Mouse (Mus musculus) liver, postnatal 0 days (tissue): ENCODE results near the gene Zeb2. TPM values are rescaled to one million over a fixed set of nuclear protein-coding genes. Genes with fewer than 3 reads are reported as not detected.

ENCODE experiments used
- ATAC-seq: fragments of 200-750 bp; cut with Nextera tagmentation; 2 replicates; pipeline ENCODE4 v1.8.0; 2017; ENCODE audit warnings: mild to moderate bottlenecking, moderate library complexity
- DNase-seq: peaks from one replicate; pipeline ENCODE4 v3.0.0-alpha.2; 2016
- H3K27ac ChIP-seq: fragments of 300-500 bp; sonication (generic); 2 replicates; pipeline ENCODE4 v1.5.1; 2014; ENCODE audit warnings: antibody characterized with exemption, moderate library complexity, mild to moderate bottlenecking, low read depth
- H3K27me3 ChIP-seq: fragments of 300-500 bp; sonication (generic); 2 replicates; pipeline ENCODE4 v1.6.1; 2014; ENCODE audit warnings: low read length, control low read depth, mixed read lengths; ENCODE audit not compliant: insufficient read depth
- H3K36me3 ChIP-seq: fragments of 300-500 bp; sonication (generic); replicated peaks from 2 replicates; pipeline ENCODE4 v1.6.1; 2014; ENCODE audit warnings: mild to moderate bottlenecking, control low read depth, low read length, moderate library complexity, mixed read lengths; ENCODE audit not compliant: insufficient read depth
- H3K4me1 ChIP-seq: fragments of 300-500 bp; sonication (generic); 2 replicates; pipeline ENCODE4 v1.6.1; 2014; ENCODE audit warnings: antibody characterized with exemption, mild to moderate bottlenecking, control low read depth; ENCODE audit not compliant: insufficient read depth
- H3K4me2 ChIP-seq: fragments of 300-500 bp; sonication (generic); 2 replicates; pipeline ENCODE4 v1.6.1; 2014; ENCODE audit warnings: low read depth, mild to moderate bottlenecking, low read length, moderate library complexity, mixed read lengths
- H3K4me3 ChIP-seq: fragments of 300-500 bp; sonication (generic); 2 replicates; pipeline ENCODE4 v1.5.1; 2014; ENCODE audit warnings: low read depth, low read length
- H3K9ac ChIP-seq: fragments of 300-500 bp; sonication (generic); replicated peaks from 2 replicates; pipeline ENCODE4 v1.6.1; 2014; ENCODE audit warnings: mild to moderate bottlenecking, moderate library complexity
- H3K9me3 ChIP-seq: fragments of 300-500 bp; sonication (generic); 2 replicates; pipeline ENCODE4 v1.6.1; 2016; ENCODE audit warnings: mild to moderate bottlenecking, control low read depth, low read length, mixed read lengths
- CTCF ChIP-seq: sonication (generic); IDR thresholded peaks from 2 replicates; pipeline ENCODE4 v1.5.1; 2016; ENCODE audit warnings: antibody characterized with exemption, low read depth
- EP300 ChIP-seq: IDR thresholded peaks from 2 replicates; pipeline ENCODE4 v1.6.1; 2016; ENCODE audit warnings: antibody characterized with exemption, low read depth, mild to moderate bottlenecking
- WGBS: fragments of 180-500 bp; shearing (Covaris S2); extraction: QIAGEN DNeasy Blood & Tissue Kit; methylation state at CpG from one replicate; pipeline ENCODE4 v1.1.7; 2014; ENCODE audit not compliant: insufficient replicate concordance; 5-methylcytosine and 5-hydroxymethylcytosine counted together
- polyA plus RNA-seq: library from polyadenylated mRNA; unstranded; fragments of >200 nt; fragmentation: Nextera tagmentation; extraction: Ambion mirVana; gene quantifications from 2 replicates; pipeline ENCODE4 v1.2.1, GENCODE M21; 2015

Zeb2 gene
- polyA plus RNA-seq, 1 experiment from 2014 or later = 8.8 TPM

- DNase-seq = no peak
- no peak for ATAC-seq
- 78% methylated on average over 4 of the region's 4 CpGs for WGBS
- Histone ChIP-seq H3K27me3 (no peaks in the 10 kb centered on the region), H3K36me3 (no peaks in the 10 kb centered on the region), H3K27ac (no peak overlapping the region), H3K4me2 (no peak overlapping the region), H3K4me1 (no peaks in the 10 kb centered on the region), H3K4me3 (no peak overlapping the region), H3K9me3 (no peaks in the 10 kb centered on the region), H3K9ac (no peak overlapping the region)
- no peak for TF ChIP-seq EP300
- TF ChIP-seq CTCF = no peak
These were observed 16.0 kb upstream of the Zeb2 start for GRCm38 (mm10) chr2:45133225-45133624.

- WGBS = 77% methylated on average over 4 of the region's 4 CpGs
These were observed 13.4 kb upstream of the Zeb2 start for GRCm38 (mm10) chr2:45130461-45131156.

DNA sequence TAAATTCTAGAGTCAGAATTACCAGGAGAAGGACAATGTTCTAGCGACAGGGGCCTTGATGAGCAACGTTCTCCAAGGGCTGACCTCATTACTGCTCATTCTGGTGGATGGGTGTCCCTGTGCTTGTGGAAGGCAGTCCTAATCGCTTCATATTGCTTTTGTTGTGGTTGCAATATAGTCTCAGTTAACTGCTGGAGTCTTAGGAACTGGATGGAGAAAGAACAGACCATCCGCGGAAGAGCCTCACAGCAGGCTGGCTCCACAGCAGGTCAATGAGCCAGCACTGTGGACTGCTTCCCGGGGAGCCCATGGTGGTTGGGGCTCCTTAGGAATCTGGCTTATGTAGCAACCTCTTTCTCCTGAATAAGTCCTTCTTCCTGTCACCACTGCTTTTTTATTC, 12.4 kb upstream of the Zeb2 start:
- WGBS = 72% methylated on average over 6 of the region's 6 CpGs
- no peak overlapping the region for H3K4me3 ChIP-seq
- no peaks in the 10 kb centered on the region for H3K27me3 ChIP-seq
- TF ChIP-seq CTCF (no peak), EP300 (no peak)
- DNase-seq (no peak), ATAC-seq (no peak)
- no peaks in the 10 kb centered on the region for H3K9me3 ChIP-seq
- H3K27ac ChIP-seq = no peak overlapping the region
- no peak overlapping the region for H3K4me2 ChIP-seq
- H3K36me3 ChIP-seq = no peaks in the 10 kb centered on the region
- H3K4me1 ChIP-seq = no peaks in the 10 kb centered on the region
- no peak overlapping the region for H3K9ac ChIP-seq

More at GRCm38 (mm10) chr2:45130461-45131156, 13.4 kb upstream of the Zeb2 start:
- Histone ChIP-seq H3K4me2 (no peak overlapping the region), H3K4me3 (no peak overlapping the region), H3K9ac (no peak overlapping the region), H3K9me3 (no peaks in the 10 kb centered on the region), H3K27me3 (no peaks in the 10 kb centered on the region), H3K27ac (no peak overlapping the region), H3K36me3 (no peaks in the 10 kb centered on the region), H3K4me1 (no peaks in the 10 kb centered on the region)
- TF ChIP-seq EP300 (no peak), CTCF (no peak)
- ATAC-seq (no peak), DNase-seq (no peak)

DNA sequence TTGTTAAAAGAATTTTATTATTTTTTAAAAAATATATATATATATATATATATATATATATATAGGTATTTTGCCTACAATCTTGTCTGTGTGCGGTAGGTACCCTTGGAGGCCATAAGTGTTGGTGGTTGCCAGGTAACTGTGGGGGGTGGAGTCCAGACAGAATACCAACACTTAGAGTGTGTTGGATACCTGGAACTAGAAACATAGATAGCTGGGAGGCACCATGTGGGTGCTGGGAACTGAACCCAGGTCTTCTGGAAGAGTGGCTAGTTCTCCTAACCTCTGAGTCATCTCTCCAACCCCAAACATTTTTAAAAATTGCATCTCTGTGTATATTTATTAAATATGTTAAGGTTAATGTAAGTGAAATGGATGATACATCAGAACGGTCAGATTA, 11.5 kb upstream of the Zeb2 start:
- DNase-seq = no peak
- H3K9ac ChIP-seq = no peak overlapping the region
- no peaks in the 10 kb centered on the region for H3K9me3 ChIP-seq
- H3K27me3 ChIP-seq = no peaks in the 10 kb centered on the region
- WGBS = 90% methylated on average over 2 of the region's 2 CpGs
- no peak for ATAC-seq
- TF ChIP-seq CTCF = no peak
- TF ChIP-seq EP300 = no peak
- H3K4me1 ChIP-seq = no peaks in the 10 kb centered on the region
- H3K4me3 ChIP-seq = no peak overlapping the region
- no peak overlapping the region for H3K4me2 ChIP-seq
- H3K36me3 ChIP-seq = no peaks in the 10 kb centered on the region
- no peak overlapping the region for H3K27ac ChIP-seq

GRCm38 (mm10) chr2:45126401-45126800, 9.2 kb upstream of the Zeb2 start:
- no peak for ATAC-seq
- no peak for DNase-seq
- Histone ChIP-seq H3K27ac (no peak overlapping the region), H3K4me1 (no peaks in the 10 kb centered on the region), H3K36me3 (no peaks in the 10 kb centered on the region), H3K4me2 (no peak overlapping the region), H3K4me3 (no peak overlapping the region), H3K9ac (no peak overlapping the region), H3K27me3 (no peaks in the 10 kb centered on the region), H3K9me3 (no peaks in the 10 kb centered on the region)
- 75% methylated on average over 5 of the region's 5 CpGs for WGBS
- TF ChIP-seq CTCF (no peak), EP300 (no peak)

- Histone ChIP-seq H3K27ac (no peak overlapping the region), H3K4me3 (no peak overlapping the region), H3K27me3 (no peaks in the 10 kb centered on the region), H3K9ac (no peak overlapping the region), H3K4me2 (no peak overlapping the region), H3K36me3 (no peaks in the 10 kb centered on the region), H3K4me1 (no peaks in the 10 kb centered on the region), H3K9me3 (no peaks in the 10 kb centered on the region)
- no peak for TF ChIP-seq CTCF
- TF ChIP-seq EP300 = no peak
- WGBS = 69% methylated on average over 4 of the region's 4 CpGs
- ATAC-seq = no peak
- no peak for DNase-seq
These were observed 8.0 kb upstream of the Zeb2 start for GRCm38 (mm10) chr2:45125181-45125580.
